Mouse (Mus musculus) olfactory bulb, adult 2 months (tissue): ENCODE data around the gene Pacs2.

ENCODE experiments used
- CTCF ChIP-seq: fragments of 200-500 bp; IDR thresholded peaks from 2 replicates; pipeline ENCODE4 v1.5.1; 2012; ENCODE audit warnings: low read depth, mild to moderate bottlenecking, low read length, moderate library complexity; ENCODE audit not compliant: insufficient read depth
- POLR2A ChIP-seq: fragments of 200-500 bp; IDR thresholded peaks from 2 replicates; pipeline ENCODE4 v1.6.1; 2012; ENCODE audit warnings: mild to moderate bottlenecking, low read depth, low read length, moderate library complexity; ENCODE audit not compliant: insufficient read depth

GRCm38 (mm10) chr12:113090053-113090452 lies 75.7 kb downstream of the Pacs2 start:
- TF ChIP-seq POLR2A, result no peak
- TF ChIP-seq CTCF, result no peak
